Mouse (Mus musculus): ENCODE results near the gene Gm20388. TPM values are rescaled to one million over a fixed set of nuclear protein-coding genes. Genes with fewer than 3 reads are reported as not detected.

Gm20388 gene
- total RNA-seq, 2 experiments from 2014 or later, result 11.4 to 18.1 TPM

- ATAC-seq (replicated peaks; ENCODE audit: low FRiP score, low TSS enrichment, poor library complexity, severe bottlenecking), result no peak
These were observed 582.2 kb downstream of the Gm20388 start for GRCm38 (mm10) chr8:120492881-120493220.

GRCm38 (mm10) chr8:120493508-120494464, 583.1 kb downstream of the Gm20388 start:
- no peak for ATAC-seq (replicated peaks; ENCODE audit: low FRiP score, low TSS enrichment, poor library complexity, severe bottlenecking)

- no peak for ATAC-seq (replicated peaks; ENCODE audit: low FRiP score, low TSS enrichment, poor library complexity, severe bottlenecking)
These were observed 584.3 kb downstream of the Gm20388 start for GRCm38 (mm10) chr8:120494903-120495302.

DNA sequence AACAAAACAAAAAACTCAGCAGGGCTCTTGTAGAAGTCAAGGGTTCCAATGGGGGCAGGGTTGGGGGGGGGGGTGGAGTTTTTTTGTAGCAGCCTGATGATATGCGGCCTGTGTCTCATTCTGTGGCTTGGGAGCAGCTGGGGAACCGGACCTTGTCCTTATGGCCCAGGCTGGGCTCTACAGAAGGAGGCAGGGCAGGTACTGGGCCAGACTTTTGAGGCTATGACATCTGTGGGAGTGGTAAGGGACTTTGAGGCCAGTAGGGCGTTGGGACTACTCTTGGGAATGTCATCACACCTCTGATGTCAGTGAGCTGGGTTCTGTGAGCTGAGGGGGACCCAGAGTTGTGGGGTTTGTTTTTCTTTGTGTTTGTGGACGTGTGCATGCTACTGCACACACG, 584.8 kb downstream of the Gm20388 start:
- no peak for ATAC-seq (replicated peaks; ENCODE audit: low FRiP score, low TSS enrichment, poor library complexity, severe bottlenecking)

GRCm38 (mm10) chr8:120496478-120496877, 585.8 kb downstream of the Gm20388 start:
- no peak for ATAC-seq (replicated peaks; ENCODE audit: low FRiP score, low TSS enrichment, poor library complexity, severe bottlenecking)

DNA sequence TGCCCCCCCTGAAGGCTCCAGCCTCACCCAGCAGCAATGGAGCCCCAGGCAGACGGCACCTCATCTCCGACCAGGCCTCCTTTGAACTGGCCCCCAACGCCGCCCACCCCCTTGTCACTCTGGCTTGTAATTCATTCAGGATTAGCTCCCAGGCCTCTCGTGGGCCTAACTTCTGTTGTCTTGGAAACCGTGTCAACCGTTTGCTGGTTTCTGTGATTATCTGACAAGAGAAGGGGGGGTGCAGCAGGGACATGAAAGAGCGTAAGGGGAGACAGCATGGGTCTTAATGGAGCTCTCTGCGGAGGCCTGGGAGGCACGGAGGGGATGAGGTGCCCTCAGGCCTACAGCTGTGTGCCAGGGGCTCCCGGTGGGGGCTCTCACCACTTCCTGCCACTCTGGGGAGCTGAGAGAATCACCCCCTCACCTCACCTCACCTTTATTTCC, 586.9 kb downstream of the Gm20388 start:
- peak; percentile 9; the same call in 1 of the 2 replicates for ATAC-seq (replicated peaks; ENCODE audit: low FRiP score, low TSS enrichment, poor library complexity, severe bottlenecking)

DNA sequence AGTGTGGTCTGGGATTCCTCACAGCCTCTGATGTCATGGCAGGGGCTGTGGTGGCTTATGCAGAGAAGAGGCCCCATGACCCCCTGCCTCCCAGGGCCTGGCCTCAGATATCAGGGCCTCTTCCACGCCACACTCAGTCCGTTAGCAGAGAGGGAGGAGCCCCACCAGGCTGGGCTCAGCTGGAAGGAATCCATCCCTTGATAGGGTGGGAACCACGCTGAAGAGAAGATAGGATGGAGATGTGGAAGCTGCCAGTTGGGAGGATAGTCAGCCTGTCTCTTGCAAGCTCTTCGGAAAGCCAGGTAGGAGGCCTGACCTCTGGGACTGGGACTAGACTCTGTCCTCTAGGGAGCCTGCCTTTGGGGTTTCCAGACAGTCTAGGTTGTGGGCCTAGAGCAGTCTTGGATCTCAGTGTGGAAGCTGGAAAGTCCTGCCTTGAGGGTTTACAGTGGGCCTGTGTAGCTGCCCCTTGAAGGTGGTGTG, 587.7 kb downstream of the Gm20388 start:
- peak; percentile 69 for ATAC-seq (replicated peaks; ENCODE audit: low FRiP score, low TSS enrichment, poor library complexity, severe bottlenecking)

DNA sequence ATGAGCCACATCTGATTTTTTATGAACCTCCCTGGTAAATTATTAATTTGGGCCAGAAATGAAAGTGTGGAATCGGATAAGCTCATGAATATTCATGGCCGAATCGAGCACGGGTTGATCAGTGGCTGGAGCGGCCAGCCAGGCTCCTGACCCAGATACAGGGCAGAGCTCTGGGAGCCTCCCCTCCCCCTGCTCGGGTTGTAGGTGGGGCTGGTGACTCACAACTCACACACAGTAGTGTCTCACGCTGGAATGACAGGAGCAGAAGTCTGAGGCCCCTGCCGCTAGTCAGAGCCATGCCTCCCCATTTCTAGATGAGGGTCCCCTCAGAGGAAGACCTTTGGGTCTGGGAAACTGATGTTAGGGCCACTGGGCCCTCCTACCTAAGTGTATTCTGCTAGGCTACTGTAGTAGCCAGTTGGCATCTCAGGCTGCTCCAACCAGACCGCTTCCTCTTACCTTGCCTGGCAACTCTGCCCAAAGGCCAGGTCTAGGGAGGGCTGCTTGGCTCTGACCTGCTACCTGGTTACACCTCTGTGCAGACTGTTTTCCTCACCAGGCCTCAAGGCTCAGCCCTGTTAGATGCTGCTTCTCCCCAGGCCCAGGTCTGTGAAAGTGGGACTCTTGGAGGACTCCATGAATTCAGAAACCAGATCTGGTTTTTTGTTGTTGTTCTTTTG, 588.4 kb downstream of the Gm20388 start:
- ATAC-seq (replicated peaks; ENCODE audit: low FRiP score, low TSS enrichment, poor library complexity, severe bottlenecking), result 0 out of 2 replicates have a peak, but pooled peaks have one; percentile 10

DNA sequence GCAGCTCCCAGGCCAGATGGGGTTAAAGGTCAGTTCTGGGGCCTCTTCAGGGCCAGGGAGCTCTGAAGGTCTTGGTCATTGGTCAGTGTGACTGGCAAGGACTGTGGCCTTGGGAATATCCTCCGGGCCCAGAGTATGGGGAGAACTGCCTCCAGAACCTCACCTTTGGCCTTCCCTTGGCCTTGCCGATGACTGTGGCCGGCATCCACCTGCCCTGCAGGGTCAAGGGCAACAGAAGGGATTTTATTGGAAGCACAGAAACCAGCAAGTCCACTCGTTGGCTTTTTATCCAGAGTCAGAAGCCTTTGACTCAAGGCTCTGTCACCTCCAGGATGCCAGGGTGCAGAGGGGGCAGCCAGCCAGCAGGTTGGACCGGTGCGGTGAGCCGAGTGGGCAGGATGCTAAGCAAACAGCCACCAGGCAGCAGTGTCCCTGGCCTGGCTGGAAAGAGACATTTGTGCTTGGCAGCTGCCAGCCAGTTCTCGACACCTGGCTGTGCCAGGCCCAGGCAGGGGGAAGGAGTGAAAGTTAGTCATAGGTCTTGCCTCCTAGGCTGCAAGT, 590.1 kb downstream of the Gm20388 start:
- no peak for ATAC-seq (replicated peaks; ENCODE audit: low FRiP score, low TSS enrichment, poor library complexity, severe bottlenecking)

GRCm38 (mm10) chr8:120501426-120501825, 590.8 kb downstream of the Gm20388 start:
- ATAC-seq (replicated peaks; ENCODE audit: low FRiP score, low TSS enrichment, poor library complexity, severe bottlenecking), result no peak

GRCm38 (mm10) chr8:120502428-120502827, 591.8 kb downstream of the Gm20388 start:
- ATAC-seq (replicated peaks; ENCODE audit: low FRiP score, low TSS enrichment, poor library complexity, severe bottlenecking), result no peak

DNA sequence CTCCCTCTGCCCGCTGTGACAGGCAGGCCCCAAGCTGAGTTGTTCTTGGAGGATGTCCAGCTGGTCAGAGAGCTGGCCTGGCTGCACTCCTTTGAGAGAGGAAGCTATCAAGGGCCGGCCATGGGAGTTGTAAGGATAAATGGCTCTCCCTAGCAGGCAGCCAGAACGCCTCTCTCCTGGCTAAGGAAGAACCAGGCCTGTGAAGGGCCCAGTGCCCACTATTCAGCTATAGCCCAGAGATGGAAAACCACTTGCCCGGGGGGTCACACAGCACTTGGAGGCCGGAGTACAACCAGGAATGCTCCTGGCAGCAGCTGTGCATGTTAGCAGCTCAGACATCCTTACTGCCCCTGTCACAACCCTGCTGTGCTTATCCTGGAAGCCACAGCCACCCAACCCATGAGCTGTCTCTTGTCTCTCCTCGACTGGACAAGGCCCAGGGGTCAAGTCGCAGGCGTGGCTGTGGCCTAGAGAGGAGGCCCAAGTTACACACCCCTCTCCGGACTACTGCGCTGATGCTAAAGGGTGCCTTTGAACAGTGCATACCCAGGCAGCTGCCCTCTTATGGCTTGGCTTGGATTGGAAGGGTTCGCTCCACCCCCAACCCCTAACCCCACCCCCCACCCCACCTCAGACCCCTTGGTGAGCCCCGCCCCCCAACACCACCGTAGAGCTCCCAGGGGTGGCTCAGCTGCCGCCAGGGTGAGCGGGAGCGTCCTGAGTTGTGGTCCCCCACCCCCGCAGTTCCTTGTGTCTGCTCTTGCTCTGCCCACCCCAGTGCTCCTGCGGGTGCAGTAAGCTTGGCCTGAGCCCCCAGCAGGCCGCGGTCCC, 593.8 kb downstream of the Gm20388 start:
- ATAC-seq (replicated peaks; ENCODE audit: low FRiP score, low TSS enrichment, poor library complexity, severe bottlenecking), result no peak

DNA sequence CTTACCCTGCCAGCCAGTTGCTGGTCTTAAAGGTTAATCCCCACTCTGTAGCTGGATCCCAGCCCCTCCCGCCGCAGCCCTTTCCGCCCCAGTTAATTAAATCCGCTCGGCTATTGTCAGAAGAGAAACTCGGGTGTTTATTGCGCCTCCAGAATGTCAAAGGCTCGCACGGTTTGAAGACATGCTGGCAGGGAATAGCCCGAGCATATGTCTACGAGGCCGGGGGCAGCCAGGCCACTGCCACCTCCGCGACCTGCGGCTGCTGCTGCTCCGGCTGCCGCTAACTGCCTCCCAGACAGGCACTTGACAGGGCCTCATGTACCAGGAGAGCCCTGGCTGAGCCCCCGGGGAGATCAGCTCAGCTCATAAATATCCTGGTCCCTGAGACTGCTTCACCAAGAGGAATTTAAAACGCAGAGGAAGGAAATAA, 594.5 kb downstream of the Gm20388 start:
- ATAC-seq (replicated peaks; ENCODE audit: low FRiP score, low TSS enrichment, poor library complexity, severe bottlenecking), result no peak; the same call in 1 of the 2 replicates

GRCm38 (mm10) chr8:120505619-120506310, 595.1 kb downstream of the Gm20388 start:
- no peak for ATAC-seq (replicated peaks; ENCODE audit: low FRiP score, low TSS enrichment, poor library complexity, severe bottlenecking)

GRCm38 (mm10) chr8:120506562-120506961, 595.9 kb downstream of the Gm20388 start:
- ATAC-seq (replicated peaks; ENCODE audit: low FRiP score, low TSS enrichment, poor library complexity, severe bottlenecking), result no peak

DNA sequence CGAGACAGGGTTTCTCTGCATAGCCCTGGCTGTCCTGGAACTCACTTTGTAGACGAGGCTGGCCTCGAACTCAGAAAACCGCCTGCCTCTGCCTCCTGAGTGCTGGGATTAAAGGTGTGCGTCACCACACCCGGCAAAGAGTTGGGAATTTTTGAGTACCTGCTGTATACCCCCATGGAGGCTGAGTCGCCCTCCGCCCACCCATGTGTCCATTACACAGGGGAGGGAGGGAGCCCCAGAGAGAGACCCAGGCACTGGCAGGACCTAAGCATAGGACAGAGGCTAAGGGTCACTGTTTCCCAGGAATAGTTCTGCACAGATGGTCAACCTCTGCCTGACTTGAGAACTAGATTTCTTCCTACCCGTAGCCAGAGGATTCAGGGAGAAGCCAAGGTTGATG, 596.6 kb downstream of the Gm20388 start:
- ATAC-seq (replicated peaks; ENCODE audit: low FRiP score, low TSS enrichment, poor library complexity, severe bottlenecking), result no peak

DNA sequence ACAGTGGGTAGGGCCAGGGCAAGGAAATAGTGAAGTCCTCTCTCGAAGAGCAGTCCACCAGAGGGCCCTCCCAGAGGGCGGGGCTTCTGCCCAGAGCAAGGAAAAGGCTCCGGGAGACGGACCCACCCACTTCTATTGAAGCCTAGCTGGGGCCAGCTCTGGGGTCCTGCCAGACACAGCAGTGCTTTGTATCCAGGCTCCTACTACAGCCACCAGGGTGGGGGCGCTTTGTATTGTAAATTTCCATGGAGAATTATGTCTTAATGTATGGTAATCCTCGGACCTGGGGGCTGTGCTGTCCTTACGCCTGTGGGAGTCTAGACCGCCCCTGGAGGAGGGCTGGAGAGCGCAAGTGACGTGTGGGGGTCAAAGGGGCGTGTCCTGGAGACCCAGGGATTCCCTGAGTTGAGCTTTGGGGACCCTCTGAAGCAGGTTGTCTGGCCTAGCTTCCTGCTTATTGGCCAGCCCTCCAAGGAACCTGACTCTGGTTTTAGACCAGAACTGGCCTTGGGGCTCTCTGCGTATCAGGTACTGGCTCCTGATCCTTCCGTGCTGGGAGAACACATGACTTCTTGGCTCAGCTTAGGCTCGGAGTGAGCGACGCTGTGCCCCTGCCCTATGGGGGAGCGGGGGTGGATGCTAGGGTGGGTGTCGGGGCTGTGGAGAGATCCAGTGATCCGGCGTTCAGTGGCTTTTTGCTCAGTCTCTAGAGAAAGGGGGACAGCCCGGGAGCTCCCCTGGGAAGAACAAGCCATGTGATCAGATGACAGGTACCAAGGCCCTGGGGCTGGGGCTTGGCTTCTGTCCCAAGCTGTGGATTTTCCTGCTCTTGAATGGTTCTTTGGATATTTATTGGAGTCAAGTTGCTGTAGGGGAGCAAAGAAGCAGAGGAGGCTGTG, 598.7 kb downstream of the Gm20388 start:
- 0 out of 2 replicates have a peak, but pooled peaks have one; percentile 12 for ATAC-seq (replicated peaks; ENCODE audit: low FRiP score, low TSS enrichment, poor library complexity, severe bottlenecking)

DNA sequence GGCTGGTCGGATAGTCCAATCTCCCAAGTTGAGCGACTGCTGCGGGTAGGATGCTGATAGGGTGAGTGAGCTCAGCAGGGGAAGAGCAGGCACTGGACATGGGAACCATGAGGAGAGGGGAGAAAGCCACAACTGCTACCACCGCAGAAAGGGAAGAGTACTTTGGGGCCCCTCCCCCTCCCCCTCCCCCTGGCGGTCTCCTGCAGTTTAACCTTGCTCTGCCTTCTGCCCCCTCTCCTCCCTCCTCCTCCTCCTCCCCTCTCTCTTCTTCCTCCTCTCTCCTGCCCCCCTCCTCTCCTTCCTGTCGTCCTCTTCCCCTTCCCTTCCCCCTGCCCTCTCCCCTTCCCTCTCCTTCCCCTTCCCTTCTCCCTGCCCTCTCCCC, 599.4 kb downstream of the Gm20388 start:
- ATAC-seq (replicated peaks; ENCODE audit: low FRiP score, low TSS enrichment, poor library complexity, severe bottlenecking), result 0 out of 2 replicates have a peak, but pooled peaks have one; percentile 10

Data from megakaryocyte-erythroid progenitor cell, adult 5-6 weeks (primary cell).